Mouse (Mus musculus): ENCODE measurements around the gene Megf8.
"Not testable (repeated sequence)": the region's sequence is repeated elsewhere in the genome, so short reads cannot be mapped to it uniquely, and the experiment has no call there.

Gene Megf8

GRCm38 (mm10) chr7:25383385-25383784, 66.4 kb downstream of the Megf8 start:
- DNase-seq (ENCODE audit: low spot score), result no peak

GRCm38 (mm10) chr7:25383891-25384290, 66.9 kb downstream of the Megf8 start:
- DNase-seq (ENCODE audit: low spot score), result no peak

- DNase-seq (ENCODE audit: low spot score), result no peak
These were observed 67.4 kb downstream of the Megf8 start for GRCm38 (mm10) chr7:25384318-25384717.

GRCm38 (mm10) chr7:25384818-25385217, 67.9 kb downstream of the Megf8 start:
- no peak for DNase-seq (ENCODE audit: low spot score)

GRCm38 (mm10) chr7:25385259-25385658, 68.3 kb downstream of the Megf8 start:
- no peak for DNase-seq (ENCODE audit: low spot score)

GRCm38 (mm10) chr7:25385850-25386555, 69.0 kb downstream of the Megf8 start:
- no peak for DNase-seq (ENCODE audit: low spot score)

- no peak for DNase-seq (ENCODE audit: low spot score)
These were observed 71.0 kb downstream of the Megf8 start for GRCm38 (mm10) chr7:25387811-25388440.

- DNase-seq (ENCODE audit: low spot score), result no peak
These were observed 72.0 kb downstream of the Megf8 start for GRCm38 (mm10) chr7:25388916-25389315.

GRCm38 (mm10) chr7:25390054-25390770, 73.2 kb downstream of the Megf8 start:
- no peak for DNase-seq (ENCODE audit: low spot score)

GRCm38 (mm10) chr7:25390986-25391385, 74.0 kb downstream of the Megf8 start:
- no peak for DNase-seq (ENCODE audit: low spot score)

- DNase-seq (ENCODE audit: low spot score), result no peak
These were observed 75.0 kb downstream of the Megf8 start for GRCm38 (mm10) chr7:25391856-25392453.

- no peak for DNase-seq (ENCODE audit: low spot score)
These were observed 75.9 kb downstream of the Megf8 start for GRCm38 (mm10) chr7:25392851-25393250.

GRCm38 (mm10) chr7:25393451-25394210, 76.7 kb downstream of the Megf8 start:
- DNase-seq (ENCODE audit: low spot score), result no peak

GRCm38 (mm10) chr7:25394754-25395153, 77.8 kb downstream of the Megf8 start:
- no peak for DNase-seq (ENCODE audit: low spot score)

- DNase-seq (ENCODE audit: low spot score), result no peak
These were observed 78.2 kb downstream of the Megf8 start for GRCm38 (mm10) chr7:25395186-25395557.

- DNase-seq (ENCODE audit: low spot score), result peak; percentile 88
These were observed 78.9 kb downstream of the Megf8 start for GRCm38 (mm10) chr7:25395558-25396521.

GRCm38 (mm10) chr7:25396621-25397020, 79.7 kb downstream of the Megf8 start:
- DNase-seq (ENCODE audit: low spot score), result no peak

GRCm38 (mm10) chr7:25398610-25399009, 81.6 kb downstream of the Megf8 start, which contains the start of gene Lipe:
Gene Lipe (minus strand): TSS chr7:25398710.
- no peak for DNase-seq (ENCODE audit: low spot score)

- not testable (repeated sequence) for DNase-seq (ENCODE audit: low spot score)
These were observed 82.1 kb downstream of the Megf8 start for GRCm38 (mm10) chr7:25399028-25399427.

GRCm38 (mm10) chr7:25401551-25401950, 84.6 kb downstream of the Megf8 start:
- DNase-seq (ENCODE audit: low spot score), result no peak

GRCm38 (mm10) chr7:25401986-25402385, 85.0 kb downstream of the Megf8 start:
- DNase-seq (ENCODE audit: low spot score), result no peak

All from ovary, postnatal 10 days (tissue).